Mouse (Mus musculus): ENCODE data around the gene Desi1. TPM values are rescaled to one million over a fixed set of nuclear protein-coding genes. Genes with fewer than 3 reads are reported as not detected.

Desi1 gene
- polyA plus RNA-seq, 1 experiment = 2.9 TPM

- H3K4me3 ChIP-seq (replicated peaks) = no peak overlapping the region
- no peak for TF ChIP-seq TAL1 (IDR thresholded peaks at IDR 0.05; ENCODE audit: low read length)
- no peak for TF ChIP-seq GATA1 (IDR thresholded peaks at IDR 0.05; ENCODE audit: low read length)
- H3K4me1 ChIP-seq (ENCODE audit: control insufficient read depth) = no peaks in the 10 kb centered on the region; the same call in 1 of the 2 replicates
- no peaks in the 10 kb centered on the region for H3K9me3 ChIP-seq (ENCODE audit: control insufficient read depth, low read length)
- H3K36me3 ChIP-seq (ENCODE audit: control insufficient read depth) = peaks cover 97% of the 10 kb centered on the region
- no peaks in the 10 kb centered on the region for H3K27me3 ChIP-seq (ENCODE audit: control insufficient read depth)
These were observed 6.4 kb downstream of the Desi1 start for GRCm38 (mm10) chr15:82027276-82027675.

- no peaks in the 10 kb centered on the region for H3K9me3 ChIP-seq (ENCODE audit: control insufficient read depth, low read length)
- H3K27me3 ChIP-seq (ENCODE audit: control insufficient read depth) = no peaks in the 10 kb centered on the region
- TF ChIP-seq TAL1 (IDR thresholded peaks at IDR 0.05; ENCODE audit: low read length) = no peak
- TF ChIP-seq GATA1 (IDR thresholded peaks at IDR 0.05; ENCODE audit: low read length) = no peak
- peaks cover 3% of the 10 kb centered on the region for H3K4me1 ChIP-seq (ENCODE audit: control insufficient read depth)
- H3K4me3 ChIP-seq (replicated peaks) = no peak overlapping the region
- H3K36me3 ChIP-seq (ENCODE audit: control insufficient read depth) = peaks cover 91% of the 10 kb centered on the region
These were observed 9.6 kb downstream of the Desi1 start for GRCm38 (mm10) chr15:82023965-82024635.

GRCm38 (mm10) chr15:82022535-82023088 is 11.1 kb downstream of the Desi1 start:
- no peaks in the 10 kb centered on the region for H3K9me3 ChIP-seq (ENCODE audit: control insufficient read depth, low read length)
- no peak for TF ChIP-seq TAL1 (IDR thresholded peaks at IDR 0.05; ENCODE audit: low read length)
- H3K4me1 ChIP-seq (ENCODE audit: control insufficient read depth) = peaks cover 13% of the 10 kb centered on the region
- peaks cover 84% of the 10 kb centered on the region for H3K36me3 ChIP-seq (ENCODE audit: control insufficient read depth)
- no peaks in the 10 kb centered on the region for H3K27me3 ChIP-seq (ENCODE audit: control insufficient read depth)
- no peak overlapping the region for H3K4me3 ChIP-seq (replicated peaks)

- H3K36me3 ChIP-seq (ENCODE audit: control insufficient read depth) = peaks cover 54% of the 10 kb centered on the region
- H3K9me3 ChIP-seq (ENCODE audit: control insufficient read depth, low read length) = no peaks in the 10 kb centered on the region
- H3K4me3 ChIP-seq (replicated peaks) = no peak overlapping the region
- TF ChIP-seq GATA1 (IDR thresholded peaks at IDR 0.05; ENCODE audit: low read length) (no peak), TAL1 (IDR thresholded peaks at IDR 0.05; ENCODE audit: low read length) (no peak)
- no peaks in the 10 kb centered on the region for H3K27me3 ChIP-seq (ENCODE audit: control insufficient read depth)
- peaks cover 41% of the 10 kb centered on the region for H3K4me1 ChIP-seq (ENCODE audit: control insufficient read depth)
These were observed 14.4 kb downstream of the Desi1 start for GRCm38 (mm10) chr15:82019288-82019687.

GRCm38 (mm10) chr15:82017461-82017860 is 16.2 kb downstream of the Desi1 start:
- peak overlapping the region; percentile 88 for H3K4me3 ChIP-seq (replicated peaks)
- TF ChIP-seq TAL1 (IDR thresholded peaks at IDR 0.05; ENCODE audit: low read length) = no peak
- no peak for TF ChIP-seq GATA1 (IDR thresholded peaks at IDR 0.05; ENCODE audit: low read length)

GRCm38 (mm10) chr15:82016830-82017229 is 16.8 kb downstream of the Desi1 start:
- Histone ChIP-seq H3K4me1 (ENCODE audit: control insufficient read depth) (peaks cover 49% of the 10 kb centered on the region), H3K36me3 (ENCODE audit: control insufficient read depth) (peaks cover 38% of the 10 kb centered on the region)

More at GRCm38 (mm10) chr15:82017461-82017860, 16.2 kb downstream of the Desi1 start:
- Histone ChIP-seq H3K4me1 (ENCODE audit: control insufficient read depth) (peaks cover 49% of the 10 kb centered on the region), H3K36me3 (ENCODE audit: control insufficient read depth) (peaks cover 39% of the 10 kb centered on the region), H3K9me3 (ENCODE audit: control insufficient read depth, low read length) (no peaks in the 10 kb centered on the region), H3K27me3 (ENCODE audit: control insufficient read depth) (no peaks in the 10 kb centered on the region)

GRCm38 (mm10) chr15:82016101-82016808 is 17.4 kb downstream of the Desi1 start:
- TF ChIP-seq GATA1 (IDR thresholded peaks at IDR 0.05; ENCODE audit: low read length) (peak; percentile 89), TAL1 (IDR thresholded peaks at IDR 0.05; ENCODE audit: low read length) (no peak)
- no peaks in the 10 kb centered on the region for H3K27me3 ChIP-seq (ENCODE audit: control insufficient read depth)
- peaks cover 49% of the 10 kb centered on the region for H3K4me1 ChIP-seq (ENCODE audit: control insufficient read depth)
- peak overlapping the region; percentile 88 for H3K4me3 ChIP-seq (replicated peaks)
- no peaks in the 10 kb centered on the region for H3K9me3 ChIP-seq (ENCODE audit: control insufficient read depth, low read length)
- peaks cover 33% of the 10 kb centered on the region for H3K36me3 ChIP-seq (ENCODE audit: control insufficient read depth)

More at GRCm38 (mm10) chr15:82016830-82017229, 16.8 kb downstream of the Desi1 start:
- Histone ChIP-seq H3K27me3 (ENCODE audit: control insufficient read depth) (no peaks in the 10 kb centered on the region), H3K9me3 (ENCODE audit: control insufficient read depth, low read length) (no peaks in the 10 kb centered on the region), H3K4me3 (replicated peaks) (peak overlapping the region; percentile 88)
- TF ChIP-seq TAL1 (IDR thresholded peaks at IDR 0.05; ENCODE audit: low read length) = no peak
- TF ChIP-seq GATA1 (IDR thresholded peaks at IDR 0.05; ENCODE audit: low read length) = no peak

GRCm38 (mm10) chr15:82015392-82016100 is 18.1 kb downstream of the Desi1 start:
- peak overlapping the region; percentile 88 for H3K4me3 ChIP-seq (replicated peaks)
- peaks cover 49% of the 10 kb centered on the region for H3K4me1 ChIP-seq (ENCODE audit: control insufficient read depth)
- H3K9me3 ChIP-seq (ENCODE audit: control insufficient read depth, low read length) = no peaks in the 10 kb centered on the region
- no peak for TF ChIP-seq TAL1 (IDR thresholded peaks at IDR 0.05; ENCODE audit: low read length)
- peaks cover 30% of the 10 kb centered on the region for H3K36me3 ChIP-seq (ENCODE audit: control insufficient read depth)
- no peaks in the 10 kb centered on the region for H3K27me3 ChIP-seq (ENCODE audit: control insufficient read depth)
